Mouse (Mus musculus) lung, postnatal 0 days (tissue): Measurements from ENCODE around the gene Gm43720.

Source experiments
- CTCF ChIP-seq: IDR thresholded peaks from 2 replicates; pipeline ENCODE4 v1.5.1; 2016; ENCODE audit warnings: antibody characterized with exemption, mild to moderate bottlenecking
- EP300 ChIP-seq: IDR thresholded peaks from 2 replicates; pipeline ENCODE4 v1.6.1; 2016; ENCODE audit warnings: antibody characterized with exemption, mild to moderate bottlenecking, control low read depth

DNA sequence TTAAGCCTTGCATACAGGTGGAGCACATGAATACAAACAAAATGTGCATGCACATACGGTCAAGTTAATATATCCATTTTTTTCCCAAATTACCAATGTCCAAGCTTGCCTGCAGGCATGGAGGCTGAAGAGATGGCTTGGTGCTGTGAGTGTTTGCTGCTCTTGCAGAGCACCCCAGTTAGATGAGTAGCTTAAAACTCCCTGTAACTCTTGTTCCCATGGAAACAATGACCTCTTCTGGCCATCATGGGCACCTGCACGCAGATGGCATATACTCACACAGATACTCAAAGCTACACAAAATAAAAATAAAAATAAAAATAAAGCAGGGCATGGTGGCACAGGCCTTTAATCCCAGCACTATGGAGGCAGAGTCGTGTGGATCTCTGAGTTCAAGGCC, 26.7 kb downstream of the Gm43720 start:
- TF ChIP-seq EP300 (no peak), CTCF (no peak)
